Mouse (Mus musculus) liver, embryonic 14.5 days (tissue): ENCODE measurements around the gene Draxin. TPM values are rescaled to one million over a fixed set of nuclear protein-coding genes. Genes with fewer than 3 reads are reported as not detected.

ENCODE experiments used
- ATAC-seq: fragments of 200-750 bp; cut with Nextera tagmentation; 2 replicates; pipeline ENCODE4 v1.8.0; 2017; ENCODE audit warnings: moderate number of reproducible peaks, mild to moderate bottlenecking, moderate library complexity; ENCODE audit not compliant: insufficient read depth
- DNase-seq, 3 experiments: peaks; one replicate each; pipeline ENCODE4 v3.0.0-alpha.2; 2012 to 2013; ENCODE audit warnings: low read depth in 3 of 3, low spot score in 3 of 3
- H3K27ac ChIP-seq: fragments of 300-500 bp; sonication (generic); 2 replicates; pipeline ENCODE4 v1.5.1; 2014; ENCODE audit warnings: moderate library complexity, mild to moderate bottlenecking, control low read depth, inconsistent platforms
- H3K27me3 ChIP-seq: fragments of 300-500 bp; sonication (generic); 2 replicates; pipeline ENCODE4 v1.6.1; 2014; ENCODE audit warnings: mild to moderate bottlenecking, low read length, moderate library complexity; ENCODE audit not compliant: control insufficient read depth, insufficient read depth
- H3K36me3 ChIP-seq: fragments of 300-500 bp; sonication (generic); replicated peaks from 2 replicates; pipeline ENCODE4 v1.6.1; 2014; ENCODE audit warnings: low read depth; ENCODE audit not compliant: control insufficient read depth, insufficient read depth
- H3K4me1 ChIP-seq, 2 experiments: fragments of 200-500 bp in 1 of 2; fragments of 300-500 bp in 1 of 2; sonication (generic) in 1 of 2; replicated peaks; 2 replicates each; pipeline ENCODE4 v1.6.1; 2012 to 2014; ENCODE audit warnings: antibody characterized with exemption in 1 of 2, inconsistent platforms in 1 of 2, low read length in 1 of 2; ENCODE audit not compliant: control insufficient read depth in 2 of 2, insufficient read depth in 2 of 2
- H3K4me2 ChIP-seq: fragments of 300-500 bp; sonication (generic); 2 replicates; pipeline ENCODE4 v1.6.1; 2014; ENCODE audit warnings: low read depth, mild to moderate bottlenecking, control low read depth, moderate library complexity
- H3K4me3 ChIP-seq, 2 experiments: fragments of 200-500 bp in 1 of 2; fragments of 300-500 bp in 1 of 2; sonication (generic) in 1 of 2; 2 replicates each; pipeline ENCODE4 v1.5.1; 2012 to 2014; ENCODE audit warnings: low read depth in 2 of 2, low read length in 2 of 2, mild to moderate bottlenecking in 2 of 2, control low read depth in 1 of 2, inconsistent platforms in 1 of 2, moderate library complexity in 1 of 2; ENCODE audit not compliant: insufficient read depth in 1 of 2
- H3K9ac ChIP-seq: fragments of 300-500 bp; sonication (generic); replicated peaks from 2 replicates; pipeline ENCODE4 v1.6.1; 2014; ENCODE audit warnings: mild to moderate bottlenecking, control low read depth, moderate library complexity
- H3K9me3 ChIP-seq: fragments of 300-500 bp; sonication (generic); 2 replicates; pipeline ENCODE4 v1.6.1; 2016; ENCODE audit warnings: low read length, mixed read lengths; ENCODE audit not compliant: control insufficient read depth
- CTCF ChIP-seq: IDR thresholded peaks from 2 replicates; pipeline ENCODE4 v1.5.1; 2016; ENCODE audit warnings: antibody characterized with exemption, low read depth, control low read depth
- EP300 ChIP-seq: IDR thresholded peaks from 2 replicates; pipeline ENCODE4 v1.6.1; 2016; ENCODE audit warnings: antibody characterized with exemption, low read depth
- WGBS: fragments of 180-500 bp; shearing (Covaris S2); extraction: QIAGEN DNeasy Blood & Tissue Kit; methylation state at CpG from one replicate; pipeline ENCODE4 v1.1.7; 2014; ENCODE audit not compliant: insufficient replicate concordance; 5-methylcytosine and 5-hydroxymethylcytosine counted together
- polyA plus RNA-seq, 2 experiments: library from polyadenylated mRNA; depleted of rRNA in 1 of 2; stranded (reverse) in 1 of 2; unstranded in 1 of 2; fragments of >200 nt; fragmentation: Nextera tagmentation in 1 of 2; extraction: Ambion mirVana in 1 of 2; gene quantifications; 2 replicates each; pipeline versions ENCODE4 v1.2.1 to v1.2.3; 2012 to 2014

The Draxin gene
- polyA plus RNA-seq, 2 experiments, result 0.05 to 0.16 TPM

DNA sequence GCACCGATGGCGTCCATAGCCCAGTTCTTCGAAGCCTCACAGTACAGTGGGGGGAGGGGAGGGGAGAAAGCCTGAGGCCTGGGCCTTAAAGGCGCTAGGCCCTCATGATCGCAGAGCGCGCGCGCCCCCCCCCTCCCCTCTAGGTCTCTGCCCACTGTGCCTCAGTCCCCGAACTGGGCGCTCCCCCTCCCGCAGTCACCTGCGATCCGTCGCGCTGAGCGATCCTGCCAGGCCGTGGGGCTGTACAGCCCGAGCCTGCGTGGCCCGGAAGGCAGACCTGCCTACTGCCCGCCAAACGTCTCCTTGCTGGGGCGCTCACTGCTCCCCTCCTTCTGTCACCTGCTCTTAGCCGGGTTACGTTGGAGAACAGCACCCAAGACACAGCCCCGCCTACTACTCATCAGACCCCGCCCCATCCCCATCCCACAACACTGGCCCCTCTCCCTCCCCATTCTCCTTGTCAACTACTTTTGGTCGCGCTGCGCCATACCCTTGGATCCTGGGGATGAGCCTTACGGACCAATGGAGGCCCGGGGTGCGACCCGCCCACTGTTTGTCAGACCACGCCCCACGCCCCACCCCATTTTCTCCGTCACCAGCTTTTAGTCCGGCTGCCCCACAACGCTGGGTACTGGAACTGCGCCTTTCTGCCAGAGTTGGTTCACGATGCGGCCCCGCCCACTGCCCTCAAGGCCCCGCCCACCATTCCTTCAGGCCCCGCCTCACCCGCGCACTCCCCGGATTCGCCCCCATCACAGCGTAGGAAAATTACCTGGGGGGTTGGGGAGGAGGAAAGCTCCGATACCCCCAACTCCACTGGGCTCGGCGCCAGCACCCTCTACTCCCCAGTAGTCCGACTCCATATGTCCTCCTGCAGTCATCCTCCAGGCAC lies 29.3 kb upstream of the Draxin start:
- TF ChIP-seq EP300 (no peak), CTCF (peak; percentile 43)
- ATAC-seq, result peak; percentile 87
- Histone ChIP-seq H3K4me3 (peak overlapping the region; percentile 52 to 69), H3K27me3 (peaks cover 54% of the 10 kb centered on the region), H3K9ac (peak overlapping the region; percentile 32), H3K4me2 (peak overlapping the region; percentile 79), H3K36me3 (no peaks in the 10 kb centered on the region), H3K9me3 (no peaks in the 10 kb centered on the region), H3K27ac (no peak overlapping the region), H3K4me1 (peaks cover 4 to 5% of the 10 kb centered on the region in 2 experiments; a peak in 1 of 4 replicates)
- DNase-seq, result peak; percentile 52 to 81 (median 55)
- WGBS, result under 1% methylated on average over 51 of the region's 55 CpGs

DNA sequence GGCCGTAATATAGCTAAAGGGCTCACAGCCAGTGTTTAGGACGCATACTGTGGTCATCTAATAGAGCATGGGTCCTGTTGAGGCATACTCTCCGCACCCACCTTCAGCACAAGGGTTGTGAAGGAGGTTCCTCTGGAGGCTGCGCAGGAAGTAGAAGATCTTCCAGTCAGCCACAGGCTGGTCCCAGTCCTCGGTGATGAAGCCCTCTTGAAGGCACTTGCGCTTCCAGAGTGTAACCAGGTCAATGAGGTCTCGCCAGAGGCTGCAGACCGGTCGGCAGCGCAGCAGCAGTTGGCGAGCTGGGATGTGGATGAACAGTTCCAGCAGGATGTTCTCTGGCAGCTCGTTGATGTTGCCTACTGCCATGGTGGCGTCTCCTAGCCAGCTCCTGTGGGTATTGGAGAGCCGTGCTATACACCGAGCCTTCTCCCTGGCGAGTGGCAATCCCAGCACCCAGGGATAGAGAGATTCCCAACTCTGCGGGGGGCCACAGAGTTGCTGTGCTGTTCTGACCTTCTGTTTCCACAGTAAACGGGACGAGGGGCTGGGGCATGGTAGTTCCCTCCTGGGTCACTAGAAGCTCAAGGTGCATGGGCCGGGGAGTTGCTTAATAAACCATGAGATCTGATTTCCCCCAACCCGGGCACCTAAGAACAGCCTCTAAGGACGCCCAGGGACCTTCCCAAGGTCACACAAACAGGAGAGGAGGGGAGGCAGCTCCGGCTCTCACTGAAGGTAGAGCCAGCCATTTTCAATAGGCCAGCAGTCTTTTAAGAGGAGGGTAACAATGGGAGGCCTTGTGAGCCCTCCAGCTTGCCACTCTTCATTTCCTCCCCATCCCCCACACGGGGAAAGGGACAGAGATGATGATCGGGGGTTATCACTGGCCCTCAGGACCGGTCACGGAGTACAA lies 28.2 kb upstream of the Draxin start:
- WGBS, result 44% methylated on average over 27 of the region's 27 CpGs
- H3K9ac ChIP-seq, result peak overlapping the region; percentile 32
- no peak for DNase-seq

GRCm38 (mm10) chr4:148154982-148155381 lies 24.5 kb upstream of the Draxin start:
- H3K27me3 ChIP-seq, result peaks cover 9% of the 10 kb centered on the region
- no peak for ATAC-seq
- no peak for DNase-seq
- no peak for TF ChIP-seq EP300
- peak; percentile 68 for TF ChIP-seq CTCF
- H3K4me3 ChIP-seq, result no peak overlapping the region
- H3K4me2 ChIP-seq, result no peak overlapping the region
- H3K9ac ChIP-seq, result no peak overlapping the region
- H3K36me3 ChIP-seq, result no peaks in the 10 kb centered on the region
- no peaks in the 10 kb centered on the region for H3K9me3 ChIP-seq
- WGBS, result 43% methylated on average over 3 of the region's 3 CpGs
- no peak overlapping the region for H3K27ac ChIP-seq
- peaks cover 14 to 16% of the 10 kb centered on the region in 2 experiments for H3K4me1 ChIP-seq

More for the DNA sequence above, 28.2 kb upstream of the Draxin start:
- no peak for TF ChIP-seq EP300
- TF ChIP-seq CTCF, result no peak
- Histone ChIP-seq H3K4me1 (peaks cover 4 to 5% of the 10 kb centered on the region in 2 experiments; a peak in 1 of 4 replicates), H3K27ac (no peak overlapping the region), H3K27me3 (peaks cover 43% of the 10 kb centered on the region), H3K9me3 (no peaks in the 10 kb centered on the region), H3K36me3 (no peaks in the 10 kb centered on the region), H3K4me3 (peak overlapping the region; percentile 41 to 52), H3K4me2 (peak overlapping the region; percentile 79)
- ATAC-seq, result no peak

DNA sequence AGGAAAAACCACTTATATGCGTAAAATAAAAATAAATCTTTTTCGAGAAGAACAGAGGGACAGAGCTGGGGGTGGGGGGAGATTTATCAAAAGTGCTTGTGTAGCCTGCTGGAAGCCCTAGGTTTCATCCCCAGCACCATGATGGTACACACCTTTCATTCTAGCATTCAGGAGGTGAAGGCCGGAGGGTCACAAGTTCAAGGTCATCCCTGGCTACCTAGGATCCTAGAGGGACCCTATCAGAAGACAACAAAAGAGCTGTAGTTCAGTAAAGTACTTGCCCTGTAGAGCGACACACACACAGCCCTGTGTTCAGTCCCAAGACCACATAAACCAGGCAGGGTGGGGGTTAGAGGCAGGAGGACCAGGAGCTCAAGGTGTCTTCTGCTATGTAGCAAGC lies 23.5 kb upstream of the Draxin start:
- no peak overlapping the region for H3K27ac ChIP-seq
- no peaks in the 10 kb centered on the region for H3K9me3 ChIP-seq
- WGBS, result 69% methylated on average over 4 of the region's 4 CpGs
- peaks cover 5% of the 10 kb centered on the region for H3K27me3 ChIP-seq
- ATAC-seq (no peak), DNase-seq (no peak)
- H3K36me3 ChIP-seq, result no peaks in the 10 kb centered on the region
- no peak overlapping the region for H3K4me3 ChIP-seq
- no peak overlapping the region for H3K9ac ChIP-seq
- no peak for TF ChIP-seq EP300
- no peak for TF ChIP-seq CTCF
- no peak overlapping the region for H3K4me2 ChIP-seq
- H3K4me1 ChIP-seq, result peaks cover 10 to 15% of the 10 kb centered on the region in 2 experiments

DNA sequence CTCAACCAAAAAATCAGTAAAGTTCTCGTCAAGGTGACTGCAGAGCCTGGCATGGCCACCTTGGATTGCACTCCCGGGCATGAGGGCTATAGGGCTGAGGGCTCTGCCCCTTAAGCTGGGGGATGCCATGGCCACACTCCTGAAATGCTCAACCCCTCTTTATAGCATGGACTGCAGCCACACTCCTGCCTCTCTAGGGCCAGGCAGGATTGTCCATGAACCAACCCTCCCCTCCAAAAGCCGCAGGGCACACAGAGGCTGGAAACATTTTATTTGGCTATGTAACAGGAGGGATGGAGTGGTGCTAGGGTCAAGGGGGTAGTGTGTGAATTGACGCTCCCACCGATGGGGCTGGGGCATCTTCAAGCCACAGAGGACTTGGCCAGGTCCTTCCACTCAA lies 22.0 kb upstream of the Draxin start:
- peaks cover 9 to 15% of the 10 kb centered on the region in 2 experiments for H3K4me1 ChIP-seq
- DNase-seq (no peak), ATAC-seq (no peak)
- H3K36me3 ChIP-seq, result no peaks in the 10 kb centered on the region
- H3K27me3 ChIP-seq, result no peaks in the 10 kb centered on the region
- no peaks in the 10 kb centered on the region for H3K9me3 ChIP-seq
- H3K4me2 ChIP-seq, result no peak overlapping the region
- TF ChIP-seq CTCF (no peak), EP300 (no peak)
- H3K4me3 ChIP-seq, result no peak overlapping the region
- H3K9ac ChIP-seq, result no peak overlapping the region
- H3K27ac ChIP-seq, result no peak overlapping the region
- whole genome bisulfite sequencing, result 80% methylated on average over 5 of the region's 5 CpGs
